Mouse (Mus musculus): ENCODE data around the gene Krt31. TPM values are rescaled to one million over a fixed set of nuclear protein-coding genes. Genes with fewer than 3 reads are reported as not detected.
A peak's percentile ranks its signal among the peaks of the same experiment; 100 is the strongest.

Krt31 gene
- 2.5 and 5.4 TPM in 2 replicates for polyA plus RNA-seq (2015; fragmentation: Nextera tagmentation; extraction: Ambion mirVana)

DNA sequence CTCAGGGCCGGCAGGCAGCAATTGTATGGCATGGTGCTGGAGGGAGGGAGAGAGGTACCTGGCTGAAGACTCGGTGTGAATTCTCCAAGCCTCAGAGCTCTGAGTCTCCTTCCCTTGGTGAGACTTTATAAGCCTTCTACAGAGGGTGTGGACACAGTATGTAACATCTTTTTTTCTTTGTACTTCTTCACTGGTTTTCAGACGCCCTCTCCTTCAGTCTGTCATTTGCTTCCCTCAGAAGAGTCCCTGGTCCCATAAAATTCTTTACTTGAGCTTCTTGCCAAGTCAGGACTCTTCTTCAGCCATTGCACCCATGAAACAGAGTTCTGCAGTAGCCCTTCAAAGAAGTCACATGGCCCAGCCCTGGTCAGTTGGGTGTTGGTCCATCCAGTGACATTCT lies at the start of gene Krt31:
Krt31 (minus strand) TSS at position 101 of the 400 bp plus-strand sequence.
- Histone ChIP-seq H3K27ac (no peak within 1 kb of the TSS), H3K4me2 (no peak within 1 kb of the TSS), H3K9ac (no peak within 1 kb of the TSS), H3K4me1 (no peaks in the 10 kb centered on the region), H3K27me3 (no peaks in the 10 kb centered on the region), H3K36me3 (no peaks in the 10 kb centered on the region), H3K9me3 (no peaks in the 10 kb centered on the region), H3K4me3 (no peak within 1 kb of the TSS)
- 77% methylated on average over 3 of the region's 3 CpGs for WGBS
- no peak for ATAC-seq (ENCODE audit: insufficient number of reproducible peaks, low FRiP score, low TSS enrichment, low read depth)

GRCm38 (mm10) chr11:100097819-100098218 lies 47.5 kb upstream of the Krt31 start:
- H3K27ac ChIP-seq, result no peak overlapping the region
- no peak overlapping the region for H3K4me2 ChIP-seq
- ATAC-seq (ENCODE audit: insufficient number of reproducible peaks, low FRiP score, low TSS enrichment, low read depth), result no peak
- no peaks in the 10 kb centered on the region for H3K4me1 ChIP-seq
- H3K9me3 ChIP-seq, result no peaks in the 10 kb centered on the region
- H3K27me3 ChIP-seq, result no peaks in the 10 kb centered on the region
- WGBS, result 66% methylated on average over 9 of the region's 9 CpGs
- H3K4me3 ChIP-seq, result no peak overlapping the region
- H3K9ac ChIP-seq, result no peak overlapping the region
- no peaks in the 10 kb centered on the region for H3K36me3 ChIP-seq

DNA sequence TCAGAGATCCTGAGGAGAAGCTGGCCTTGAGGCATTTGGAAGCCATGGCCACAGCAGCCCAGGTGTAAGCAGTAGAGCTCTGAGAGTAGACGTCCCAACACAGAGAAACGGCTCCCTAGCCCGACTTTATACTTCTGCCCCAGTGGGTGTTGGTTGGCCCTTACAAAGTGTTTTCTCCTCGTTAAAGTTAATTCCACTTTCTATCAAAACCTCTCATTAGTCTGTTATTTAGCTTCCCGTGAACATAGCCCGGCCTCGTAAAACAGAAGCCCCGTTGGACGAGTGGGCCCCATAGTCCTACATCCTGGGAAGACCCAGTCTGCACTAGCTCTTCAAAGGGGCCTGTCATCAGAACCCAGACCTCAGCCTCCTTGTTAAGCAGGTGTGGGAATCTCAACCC lies 45.8 kb upstream of the Krt31 start, which contains the start of gene Krt35:
Krt35 (minus strand) TSS at position 101 of the 400 bp plus-strand sequence.
- Histone ChIP-seq H3K27ac (no peak within 1 kb of the TSS), H3K4me3 (no peak within 1 kb of the TSS), H3K36me3 (no peaks in the 10 kb centered on the region), H3K4me1 (no peaks in the 10 kb centered on the region), H3K4me2 (no peak within 1 kb of the TSS), H3K9me3 (no peaks in the 10 kb centered on the region), H3K27me3 (no peaks in the 10 kb centered on the region), H3K9ac (no peak within 1 kb of the TSS)
- WGBS, result 28% methylated on average over 9 of the region's 9 CpGs
- no peak for ATAC-seq (ENCODE audit: insufficient number of reproducible peaks, low FRiP score, low TSS enrichment, low read depth)

- 58% methylated on average over 7 of the region's 7 CpGs for WGBS
- Histone ChIP-seq H3K27me3 (no peaks in the 10 kb centered on the region), H3K36me3 (no peaks in the 10 kb centered on the region), H3K9ac (no peak overlapping the region), H3K27ac (no peak overlapping the region), H3K9me3 (no peaks in the 10 kb centered on the region), H3K4me3 (no peak overlapping the region), H3K4me1 (no peaks in the 10 kb centered on the region), H3K4me2 (no peak overlapping the region)
- no peak for ATAC-seq (ENCODE audit: insufficient number of reproducible peaks, low FRiP score, low TSS enrichment, low read depth)
These were observed 38.2 kb upstream of the Krt31 start for GRCm38 (mm10) chr11:100088378-100089025.

GRCm38 (mm10) chr11:100087861-100088260 lies 37.5 kb upstream of the Krt31 start, which contains the start of gene Krt32:
Gene Krt32 (minus strand): TSS chr11:100088226.
- 82% methylated on average over 10 of the region's 10 CpGs for WGBS
- Histone ChIP-seq H3K4me2 (no peak within 1 kb of the TSS), H3K4me1 (no peaks in the 10 kb centered on the region), H3K27ac (no peak within 1 kb of the TSS), H3K9me3 (no peaks in the 10 kb centered on the region), H3K36me3 (no peaks in the 10 kb centered on the region), H3K9ac (no peak within 1 kb of the TSS), H3K27me3 (no peaks in the 10 kb centered on the region), H3K4me3 (no peak within 1 kb of the TSS)
- ATAC-seq (ENCODE audit: insufficient number of reproducible peaks, low FRiP score, low TSS enrichment, low read depth), result no peak

GRCm38 (mm10) chr11:100073873-100074272 lies 23.5 kb upstream of the Krt31 start:
- Histone ChIP-seq H3K27me3 (no peaks in the 10 kb centered on the region), H3K36me3 (no peaks in the 10 kb centered on the region), H3K27ac (no peak overlapping the region), H3K4me3 (no peak overlapping the region), H3K4me2 (no peak overlapping the region), H3K4me1 (no peaks in the 10 kb centered on the region), H3K9ac (no peak overlapping the region), H3K9me3 (no peaks in the 10 kb centered on the region)
- WGBS, result 45% methylated on average over 1 of the region's 1 CpGs
- ATAC-seq (ENCODE audit: insufficient number of reproducible peaks, low FRiP score, low TSS enrichment, low read depth), result no peak

- Histone ChIP-seq H3K4me1 (no peaks in the 10 kb centered on the region), H3K9me3 (no peaks in the 10 kb centered on the region), H3K27ac (0 out of 2 replicates have a peak overlapping the region, but pooled peaks have one; percentile 29), H3K4me2 (no peak overlapping the region), H3K4me3 (no peak overlapping the region), H3K9ac (no peak overlapping the region), H3K27me3 (no peaks in the 10 kb centered on the region), H3K36me3 (no peaks in the 10 kb centered on the region)
- no peak; the same call in 1 of the 2 replicates for ATAC-seq (ENCODE audit: insufficient number of reproducible peaks, low FRiP score, low TSS enrichment, low read depth)
- WGBS, result 73% methylated on average over 17 of the region's 17 CpGs
These were observed 17.1 kb upstream of the Krt31 start for GRCm38 (mm10) chr11:100067293-100068036.

- Histone ChIP-seq H3K36me3 (no peaks in the 10 kb centered on the region), H3K9me3 (no peaks in the 10 kb centered on the region), H3K27ac (no peak overlapping the region), H3K4me2 (no peak overlapping the region), H3K9ac (no peak overlapping the region), H3K4me1 (no peaks in the 10 kb centered on the region), H3K4me3 (no peak overlapping the region), H3K27me3 (no peaks in the 10 kb centered on the region)
- WGBS, result 65% methylated on average over 12 of the region's 12 CpGs
- no peak for ATAC-seq (ENCODE audit: insufficient number of reproducible peaks, low FRiP score, low TSS enrichment, low read depth)
These were observed 16.1 kb upstream of the Krt31 start for GRCm38 (mm10) chr11:100066236-100067010.

DNA sequence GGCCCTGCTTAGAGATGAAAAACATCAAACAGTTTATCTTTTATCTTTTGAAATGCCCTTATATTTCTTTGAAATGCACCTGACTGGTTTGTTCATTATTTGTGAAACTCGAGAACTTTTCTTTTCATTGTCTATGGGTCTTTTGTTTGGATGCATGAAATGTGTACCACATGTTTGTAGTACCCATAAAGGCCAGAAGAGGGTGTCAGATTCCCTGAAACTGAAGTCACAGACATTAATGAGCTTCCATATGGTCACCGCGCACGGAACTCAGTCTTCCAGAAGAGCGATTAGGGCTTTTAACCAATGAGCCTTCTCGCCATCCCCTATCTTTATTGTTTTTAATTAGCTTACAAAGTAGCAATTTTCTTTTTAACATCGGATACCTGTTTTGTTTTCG lies 8.5 kb upstream of the Krt31 start:
- no peaks in the 10 kb centered on the region for H3K27me3 ChIP-seq
- no peaks in the 10 kb centered on the region for H3K36me3 ChIP-seq
- no peak overlapping the region for H3K4me2 ChIP-seq
- H3K4me3 ChIP-seq, result no peak overlapping the region
- no peaks in the 10 kb centered on the region for H3K9me3 ChIP-seq
- 67% methylated on average over 8 of the region's 8 CpGs for WGBS
- no peak overlapping the region for H3K9ac ChIP-seq
- ATAC-seq (ENCODE audit: insufficient number of reproducible peaks, low FRiP score, low TSS enrichment, low read depth), result no peak
- 0 out of 2 replicates have a peak, but pooled peaks cover 2% of the 10 kb centered on the region for H3K4me1 ChIP-seq
- no peak overlapping the region for H3K27ac ChIP-seq

DNA sequence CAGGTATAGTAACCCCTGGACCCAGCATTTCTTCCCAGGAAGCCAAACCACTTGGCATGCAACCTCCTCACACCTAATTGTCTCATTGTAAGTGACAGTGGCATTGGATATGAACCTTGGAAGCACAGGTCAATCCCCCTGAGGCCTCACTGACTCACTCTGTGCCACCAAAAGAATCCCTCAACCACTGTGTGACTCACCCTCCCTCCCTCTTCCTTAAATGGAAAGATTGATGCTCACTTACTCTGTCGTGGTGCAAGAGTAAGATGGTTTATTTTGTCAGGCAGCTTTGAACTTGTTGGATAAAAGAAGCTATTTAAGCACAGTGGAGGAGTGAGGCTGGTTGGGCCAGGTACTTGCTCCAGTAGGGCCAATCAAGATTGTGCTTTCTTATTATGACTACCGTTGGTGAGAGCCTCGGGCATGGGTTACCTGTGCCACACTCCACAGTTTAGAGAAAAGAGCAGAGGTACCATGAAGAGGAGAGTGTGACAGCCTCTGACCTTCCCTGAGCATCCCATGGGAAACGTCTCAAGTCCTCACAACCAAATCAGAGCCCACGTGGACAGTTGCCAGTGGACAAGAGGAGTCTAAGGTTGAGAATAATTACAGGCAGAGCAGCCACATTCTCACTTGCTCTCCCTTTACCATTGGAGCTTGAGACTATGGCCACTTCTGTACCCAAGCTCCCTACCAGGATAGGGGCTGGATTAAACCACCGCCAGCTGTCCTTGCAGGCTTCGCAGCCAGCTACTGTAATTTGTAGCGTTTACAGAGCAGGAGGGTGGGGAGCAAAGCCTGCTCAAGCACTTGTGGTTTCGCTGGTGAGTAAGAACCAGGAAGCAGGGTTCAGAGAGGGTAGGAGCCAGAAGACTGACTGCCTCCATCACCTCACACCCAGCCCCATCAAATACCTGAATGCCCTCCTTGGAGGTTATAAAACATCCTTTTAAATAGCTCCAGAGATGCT lies 5.6 kb upstream of the Krt31 start:
- Histone ChIP-seq H3K9me3 (no peaks in the 10 kb centered on the region), H3K27me3 (no peaks in the 10 kb centered on the region), H3K36me3 (no peaks in the 10 kb centered on the region), H3K4me2 (no peak overlapping the region), H3K9ac (no peak overlapping the region), H3K27ac (no peak overlapping the region), H3K4me3 (no peak overlapping the region), H3K4me1 (0 out of 2 replicates have a peak, but pooled peaks cover 2% of the 10 kb centered on the region)
- no peak for ATAC-seq (ENCODE audit: insufficient number of reproducible peaks, low FRiP score, low TSS enrichment, low read depth)
- 63% methylated on average over 9 of the region's 9 CpGs for WGBS

DNA sequence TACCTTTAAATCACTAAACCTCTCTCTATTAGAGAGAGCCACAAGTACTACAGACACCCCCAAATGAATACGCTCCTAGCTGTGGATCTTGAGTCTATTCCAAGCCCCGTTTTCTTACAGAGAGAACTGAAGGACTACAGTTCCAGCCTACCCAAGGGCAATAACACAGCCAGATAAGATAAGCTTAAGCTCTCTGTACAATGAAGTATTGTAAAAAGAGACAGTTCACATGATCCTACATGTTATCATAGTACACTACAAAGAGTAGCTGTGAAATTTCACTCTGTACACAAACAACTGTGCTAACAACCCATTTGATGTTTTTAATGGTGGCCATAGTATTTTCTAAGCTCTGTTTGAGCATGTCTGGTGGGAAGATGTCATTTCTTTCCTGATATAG lies 3.2 kb downstream of the Krt31 start:
- Histone ChIP-seq H3K27me3 (no peaks in the 10 kb centered on the region), H3K27ac (no peak overlapping the region), H3K9me3 (no peaks in the 10 kb centered on the region), H3K4me2 (no peak overlapping the region), H3K36me3 (no peaks in the 10 kb centered on the region), H3K9ac (no peak overlapping the region), H3K4me3 (no peak overlapping the region), H3K4me1 (no peaks in the 10 kb centered on the region)
- no peak for ATAC-seq (ENCODE audit: insufficient number of reproducible peaks, low FRiP score, low TSS enrichment, low read depth)
- 69% methylated on average over 2 of the region's 2 CpGs for WGBS

Measured in limb, embryonic 15.5 days (tissue).